Mouse (Mus musculus) frontal cortex, postnatal 14 days (tissue): ENCODE measurements around the gene Rad51b.

Source experiments
- DNase-seq, 2 experiments: peaks; one replicate each; pipeline ENCODE4 v3.0.0; 2022; ENCODE audit warnings: low spot score in 2 of 2

Rad51b gene

GRCm38 (mm10) chr12:79687683-79688386 lies 390.8 kb downstream of the Rad51b start:
- DNase-seq = no peak

DNA sequence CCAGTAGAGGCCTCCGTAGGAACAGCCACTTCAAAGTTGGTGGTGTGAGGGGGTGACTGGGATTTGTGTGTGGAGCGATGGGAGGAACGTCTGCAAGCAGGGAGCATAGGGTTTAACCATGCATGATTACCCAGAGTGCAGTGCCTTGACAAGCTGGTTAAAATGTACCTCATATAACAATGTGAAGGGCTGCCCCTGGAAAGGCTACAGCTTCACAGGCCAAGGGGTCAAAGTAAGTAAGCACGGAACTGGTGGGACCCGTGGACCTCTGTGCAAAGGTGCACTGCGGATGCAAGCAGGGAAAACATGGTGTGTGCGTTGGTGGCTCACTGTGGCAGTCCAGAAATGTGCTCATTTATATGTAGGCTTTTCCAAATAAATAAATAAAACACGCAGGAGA lies 392.2 kb downstream of the Rad51b start:
- no peak for DNase-seq

- DNase-seq = no peak
Measured at GRCm38 (mm10) chr12:79691929-79692862, 395.1 kb downstream of the Rad51b start.

DNA sequence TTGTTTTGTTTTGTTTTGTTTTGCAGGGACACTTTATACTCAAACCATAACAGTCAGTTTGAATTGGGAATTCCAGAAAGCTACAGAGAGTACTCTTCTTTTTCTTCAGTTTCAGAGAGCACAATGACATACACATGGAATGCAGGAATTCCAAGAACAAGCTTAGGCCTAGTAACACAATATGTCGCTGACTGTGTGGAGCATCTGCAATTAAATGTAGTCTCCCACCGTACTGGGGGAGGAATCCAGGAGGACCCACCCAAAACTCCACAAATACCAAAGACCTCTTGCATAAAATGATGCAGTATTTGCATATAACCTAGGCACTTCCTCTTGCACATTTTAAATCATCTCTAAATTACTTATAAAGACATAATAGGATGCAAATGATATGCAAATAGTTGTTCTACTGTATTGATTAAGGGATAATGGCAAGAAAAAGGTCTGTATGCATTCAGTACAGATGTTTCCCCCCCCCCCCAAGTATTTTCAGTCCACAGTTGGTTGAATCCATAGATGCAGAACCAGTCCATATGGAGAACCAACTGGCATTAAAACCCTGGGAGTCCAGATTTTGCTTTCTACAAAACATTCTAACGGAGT lies 398.9 kb downstream of the Rad51b start:
- no peak for DNase-seq

DNA sequence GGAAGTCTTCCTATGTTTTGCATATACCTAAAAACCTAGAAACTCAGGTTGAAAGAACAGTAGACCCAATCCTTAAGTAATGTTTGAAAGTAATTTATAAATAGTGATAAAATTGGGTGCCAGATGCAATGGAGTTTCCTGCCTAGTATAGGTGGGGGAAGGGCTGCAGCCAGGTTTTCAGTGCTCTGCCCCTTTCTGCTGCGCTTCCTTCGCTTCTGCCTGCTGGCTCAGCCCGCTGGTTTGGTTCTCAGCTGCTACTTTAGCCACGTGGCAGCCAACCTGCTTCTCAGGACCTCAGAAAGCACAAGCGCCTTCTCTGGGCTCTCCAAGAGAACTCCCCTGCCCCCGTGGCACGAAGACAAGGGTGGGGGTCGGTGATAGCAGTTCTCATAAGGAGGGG lies 406.5 kb downstream of the Rad51b start:
- DNase-seq = no peak

- no peak for DNase-seq
Measured at GRCm38 (mm10) chr12:79705501-79706266, 408.6 kb downstream of the Rad51b start.

GRCm38 (mm10) chr12:79707565-79708422 lies 410.7 kb downstream of the Rad51b start:
- DNase-seq = no peak

GRCm38 (mm10) chr12:79708423-79708733 lies 411.3 kb downstream of the Rad51b start:
- DNase-seq = no peak

- no peak for DNase-seq
Measured at GRCm38 (mm10) chr12:79713286-79713685, 416.2 kb downstream of the Rad51b start.

DNA sequence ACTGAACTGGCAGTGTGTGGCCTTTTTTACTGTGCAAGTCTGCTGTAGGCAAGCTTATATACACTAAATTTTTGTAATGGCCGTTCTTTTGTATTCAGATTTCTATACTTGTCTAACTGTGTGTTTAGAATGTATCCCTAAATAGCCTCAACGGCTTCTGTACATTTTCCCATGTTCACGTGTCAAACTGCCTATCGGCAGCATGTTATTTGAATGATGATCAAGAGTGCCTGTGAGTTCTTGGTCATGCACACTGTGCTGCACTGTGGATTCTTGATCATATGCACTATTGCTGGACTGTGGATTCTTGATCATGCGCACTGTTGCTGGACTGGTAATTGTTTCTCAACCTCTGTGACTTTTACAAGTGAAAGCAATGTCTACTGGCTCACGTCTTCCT lies 417.4 kb downstream of the Rad51b start:
- DNase-seq = no peak

GRCm38 (mm10) chr12:79715506-79716345 lies 418.6 kb downstream of the Rad51b start:
- DNase-seq = no peak

DNA sequence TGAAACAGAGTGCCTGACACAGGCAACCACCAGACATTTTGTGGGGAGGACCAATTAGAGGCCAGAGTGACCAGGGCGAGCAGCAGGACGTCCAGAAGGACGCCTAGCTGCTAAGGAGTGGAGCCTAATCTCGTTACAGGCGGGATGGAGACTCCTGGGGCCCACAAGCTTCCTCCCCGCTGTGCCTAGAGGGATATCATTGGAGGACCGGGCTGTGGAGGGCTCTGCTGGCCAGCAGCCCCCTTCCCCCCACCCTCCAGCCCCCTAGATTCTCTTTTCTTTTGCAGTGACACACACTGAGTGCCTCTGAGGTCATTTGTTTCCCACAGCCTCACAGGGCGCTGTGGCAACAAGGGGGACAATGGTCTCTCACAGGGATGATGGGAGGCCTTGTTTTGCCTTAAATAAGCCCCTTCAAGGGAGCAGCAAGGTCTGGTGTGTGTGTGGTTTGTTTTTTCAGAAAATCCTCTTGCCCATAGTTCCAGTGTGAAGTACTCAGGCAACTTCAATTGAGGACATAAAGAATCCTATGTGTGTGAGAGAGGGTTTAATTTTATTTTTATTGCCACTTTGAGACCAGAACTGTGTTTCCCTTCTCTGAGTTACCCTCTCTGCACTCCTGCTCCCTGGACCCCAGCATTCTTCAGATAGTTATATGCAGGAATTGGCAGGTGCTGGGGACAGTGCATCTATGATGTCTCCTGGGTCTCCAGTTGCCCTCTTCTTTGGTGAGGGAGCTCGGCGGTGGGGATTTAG lies 422.2 kb downstream of the Rad51b start:
- DNase-seq = no peak

DNA sequence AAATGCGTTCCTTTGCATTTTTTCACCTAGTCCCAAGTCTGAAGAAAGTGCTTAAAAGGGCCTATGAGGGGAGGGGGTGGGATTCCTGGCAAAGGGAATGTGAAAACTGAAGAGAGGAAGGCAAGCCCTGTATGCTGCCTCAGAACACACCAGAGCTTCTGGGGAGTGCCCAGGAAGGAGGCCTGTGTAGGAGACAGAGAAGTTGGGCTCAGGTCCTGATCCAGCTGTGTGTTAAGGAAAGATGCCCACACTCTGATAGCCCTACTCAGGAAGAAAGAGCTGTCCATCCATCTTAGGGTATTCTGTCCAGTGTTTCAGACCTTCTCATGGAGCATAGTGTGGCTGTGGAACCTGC lies 422.7 kb downstream of the Rad51b start:
- DNase-seq = no peak

- DNase-seq = no peak
Measured at GRCm38 (mm10) chr12:79724875-79725274, 427.8 kb downstream of the Rad51b start.

DNA sequence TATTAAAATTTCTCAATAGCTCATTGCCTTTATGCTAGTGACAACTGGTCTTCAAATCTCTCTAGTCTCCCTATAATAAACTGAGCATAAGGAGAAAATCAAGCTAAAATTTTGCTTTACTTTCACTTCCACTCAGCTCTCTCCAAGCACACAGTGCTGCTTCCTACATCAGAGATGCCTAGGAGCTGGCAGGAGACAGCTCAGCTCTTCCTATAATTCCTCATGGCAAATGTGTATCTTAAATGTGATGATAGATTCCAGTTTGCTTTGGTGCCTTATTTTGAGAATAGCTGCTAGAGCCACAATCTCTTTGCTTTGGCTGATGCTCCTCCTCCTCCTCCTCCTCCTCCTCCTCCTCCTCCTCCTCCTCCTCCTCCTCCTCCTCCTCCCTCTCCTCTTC lies 428.6 kb downstream of the Rad51b start:
- DNase-seq = no peak

GRCm38 (mm10) chr12:79726116-79726515 lies 429.0 kb downstream of the Rad51b start:
- DNase-seq = no peak

DNA sequence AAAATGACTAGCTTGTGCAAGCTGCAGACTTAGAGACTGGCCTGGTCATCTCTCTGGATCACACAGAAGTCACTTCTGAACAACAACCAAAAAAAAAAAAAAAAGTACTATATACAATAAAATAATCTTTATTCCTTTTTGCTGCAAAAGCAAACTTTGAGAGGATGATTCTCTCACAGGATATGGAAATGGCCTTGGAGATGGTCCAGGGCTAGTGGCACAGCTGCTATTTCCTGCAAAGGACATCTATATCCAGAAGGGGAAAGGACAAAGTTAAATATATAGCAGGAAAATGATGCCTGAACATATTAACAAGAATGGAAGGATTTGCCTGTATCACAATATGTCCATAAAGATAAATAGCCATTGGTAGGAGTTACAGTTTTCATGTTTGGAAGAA lies 429.9 kb downstream of the Rad51b start:
- DNase-seq = no peak

- DNase-seq = no peak
Measured at GRCm38 (mm10) chr12:79729926-79730506, 432.9 kb downstream of the Rad51b start.

DNA sequence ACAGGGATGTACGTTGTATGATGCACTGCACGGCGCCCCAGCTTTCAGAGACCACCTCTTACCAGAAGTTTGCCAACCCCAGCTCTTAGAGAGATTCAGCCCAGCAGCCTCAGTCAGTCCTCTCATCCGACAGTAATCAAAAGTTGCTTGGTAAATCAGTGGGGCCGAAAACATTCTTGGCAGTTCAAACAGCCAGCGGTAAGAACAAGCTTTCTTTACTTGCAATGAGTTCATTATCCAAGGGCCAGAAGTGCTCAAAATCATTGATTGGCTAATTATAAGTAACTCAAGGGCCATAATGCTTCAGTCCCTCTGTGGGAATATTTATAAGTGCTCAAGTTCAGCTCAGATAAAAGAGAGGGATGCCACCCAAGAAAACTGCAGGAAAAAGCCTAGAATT lies 434.8 kb downstream of the Rad51b start:
- DNase-seq = no peak
